Mouse (Mus musculus): ENCODE data around the gene Dnah7b.
"Not testable (repeated sequence)": the region's sequence is repeated elsewhere in the genome, so short reads cannot be mapped to it uniquely, and the experiment has no call there.

GRCm38 (mm10) chr1:46196835-46197234 is 130.7 kb downstream of the Dnah7b start:
- not testable (repeated sequence) for TF ChIP-seq EP300 (IDR thresholded peaks at IDR 0.05; ENCODE audit: insufficient read depth, low read depth, low read length); POLR2A (IDR thresholded peaks at IDR 0.05; ENCODE audit: insufficient read depth, low read depth, low read length); CTCF (IDR thresholded peaks at IDR 0.05)

All from heart, adult 2 months (tissue).